Mouse (Mus musculus) spleen, postnatal 10 days (tissue): ENCODE data around the gene Pttg1.
A peak's percentile ranks its signal among the peaks of the same experiment; 100 is the strongest.

Experiments used
- DNase-seq, 2 experiments: peaks; one replicate each; pipeline ENCODE4 v3.0.0; 2021 to 2022; ENCODE audit warnings: low spot score in 2 of 2

The Pttg1 gene

GRCm38 (mm10) chr11:43425824-43426413, at the start of gene Pttg1:
TSS of gene Pttg1 (minus strand) at chr11:43426251.
- peak; percentile 69 to 88 for DNase-seq

- no peak for DNase-seq
Observed at GRCm38 (mm10) chr11:43474225-43474774, 48.2 kb upstream of the Pttg1 start, which contains the start of gene C1qtnf2. TSS of gene C1qtnf2 (plus strand) at chr11:43474276.

- no peak for DNase-seq
Observed at GRCm38 (mm10) chr11:43473635-43474224, 47.7 kb upstream of the Pttg1 start.

- DNase-seq = no peak
Observed at GRCm38 (mm10) chr11:43473115-43473514, 47.1 kb upstream of the Pttg1 start.

GRCm38 (mm10) chr11:43470881-43471820, 45.1 kb upstream of the Pttg1 start:
- no peak for DNase-seq

GRCm38 (mm10) chr11:43470118-43470517, 44.1 kb upstream of the Pttg1 start:
- no peak for DNase-seq

- DNase-seq = no peak
Observed at GRCm38 (mm10) chr11:43463204-43463603, 37.2 kb upstream of the Pttg1 start.

GRCm38 (mm10) chr11:43452266-43452665, 26.2 kb upstream of the Pttg1 start:
- DNase-seq = no peak

GRCm38 (mm10) chr11:43451322-43451721, 25.3 kb upstream of the Pttg1 start:
- no peak for DNase-seq

GRCm38 (mm10) chr11:43449916-43450315, 23.9 kb upstream of the Pttg1 start:
- no peak for DNase-seq

- DNase-seq = no peak
Observed at GRCm38 (mm10) chr11:43443183-43443582, 17.1 kb upstream of the Pttg1 start.

GRCm38 (mm10) chr11:43441121-43441520, 15.1 kb upstream of the Pttg1 start:
- DNase-seq = no peak

GRCm38 (mm10) chr11:43434024-43434407, 8.0 kb upstream of the Pttg1 start:
- DNase-seq = peak in 1 of 2 experiments; percentile 13

- peak; percentile 76 to 83 for DNase-seq
Observed at GRCm38 (mm10) chr11:43433254-43434023, 7.4 kb upstream of the Pttg1 start, which contains the start of gene Slu7. TSS of gene Slu7 (plus strand) at chr11:43433744.

- peak; percentile 39 to 56 for DNase-seq
Observed at GRCm38 (mm10) chr11:43426414-43426884, 398 bp upstream of the Pttg1 start.

- no peak for DNase-seq
Observed at GRCm38 (mm10) chr11:43425166-43425709, 813 bp downstream of the Pttg1 start.

- peak in 1 of 2 experiments; percentile 43 for DNase-seq
Observed at GRCm38 (mm10) chr11:43424386-43424785, 1.7 kb downstream of the Pttg1 start.

- no peak for DNase-seq
Observed at GRCm38 (mm10) chr11:43417201-43417600, 8.8 kb downstream of the Pttg1 start.

- DNase-seq = peak; percentile 57 to 86
Observed at GRCm38 (mm10) chr11:43412771-43413451, 13.1 kb downstream of the Pttg1 start.

GRCm38 (mm10) chr11:43411413-43411812, 14.6 kb downstream of the Pttg1 start:
- peak; percentile 64 to 84 for DNase-seq
